Mouse (Mus musculus) bone marrow, adult 2 months (tissue): ENCODE measurements around the gene Vmn1r227.

Source experiments
- CTCF ChIP-seq: fragments of 200-500 bp; IDR thresholded peaks from 2 replicates; pipeline ENCODE4 v1.5.1; 2011; ENCODE audit warnings: low read length, control low read depth; ENCODE audit not compliant: control insufficient read depth, insufficient read depth
- POLR2A ChIP-seq: fragments of 200-500 bp; IDR thresholded peaks from 2 replicates; pipeline ENCODE4 v1.6.1; 2011; ENCODE audit warnings: low read depth, mild to moderate bottlenecking, control low read depth, low read length, borderline replicate concordance; ENCODE audit not compliant: control insufficient read depth

- no peak for TF ChIP-seq CTCF
- TF ChIP-seq POLR2A = no peak
Observed at GRCm38 (mm10) chr17:20729543-20729942, at the start of gene Vmn1r227.
